Mouse (Mus musculus): ENCODE data around the gene Cyth1.

- no peak for TF ChIP-seq POLR2A (IDR thresholded peaks at IDR 0.05; ENCODE audit: low read depth, low read length)
- no peak for TF ChIP-seq CTCF (IDR thresholded peaks at IDR 0.05; ENCODE audit: extremely low read depth, insufficient read depth, insufficient read length, insufficient replicate concordance)
Measured at GRCm38 (mm10) chr11:118226850-118227249, 21.5 kb downstream of the Cyth1 start.
